Comparison of ENCODE assay signal across 18 mouse cellular contexts in genomic region chr6:146081578-146081977, GRCm38 (mm10).
"Had no signal": no experiment of that assay in that cellular context is flagged by ENCODE, and none has a peak within 500 bp of the region (broad histone marks: within the 10 kb centered on the region; RNA-seq: fewer than 3 reads in every experiment).

No protein-coding gene starts in this region.

- H3K36me3 ChIP-seq: liver, embryonic 13.5 days; liver, embryonic 15.5 days; lung, embryonic 15.5 days; midbrain, embryonic 12.5 days; midbrain, embryonic 15.5 days; neural tube, embryonic 13.5 days; neural tube, embryonic 15.5 days; stomach, embryonic 15.5 days had no signal

- H3K4me3 ChIP-seq: liver, embryonic 13.5 days; liver, embryonic 15.5 days; lung, embryonic 15.5 days; megakaryocyte, embryonic 14.5 days; midbrain, embryonic 12.5 days; midbrain, embryonic 15.5 days; myocyte; neural tube, embryonic 13.5 days; neural tube, embryonic 15.5 days; stomach, embryonic 15.5 days had no signal

- H3K9me3 ChIP-seq: liver, embryonic 13.5 days; liver, embryonic 15.5 days; lung, embryonic 15.5 days; midbrain, embryonic 12.5 days; midbrain, embryonic 15.5 days; neural tube, embryonic 13.5 days; neural tube, embryonic 15.5 days; stomach, embryonic 15.5 days had no signal

- ATAC-seq: liver, postnatal 0 days; midbrain, embryonic 15.5 days had no signal

- H3K27ac ChIP-seq: liver, embryonic 13.5 days; liver, embryonic 15.5 days; lung, embryonic 15.5 days; macrophage; midbrain, embryonic 12.5 days; midbrain, embryonic 15.5 days; neural tube, embryonic 13.5 days; neural tube, embryonic 15.5 days; stomach, embryonic 15.5 days; stomach, postnatal 0 days had no signal

- H3K27me3 ChIP-seq: liver, embryonic 13.5 days; liver, embryonic 15.5 days; lung, embryonic 15.5 days; midbrain, embryonic 12.5 days; midbrain, embryonic 15.5 days; neural tube, embryonic 13.5 days; neural tube, embryonic 15.5 days; stomach, embryonic 15.5 days had no signal

- DNase-seq: liver, embryonic 13.5 days; liver, postnatal 0 days; lung, adult 2 months; lung, postnatal 14 days; lung, postnatal 36 days; retina, postnatal 1 day; right cerebral cortex, adult 18-20 months had no signal

- H3K4me1 ChIP-seq: liver, embryonic 15.5 days had no signal

- H3K4me2 ChIP-seq: liver, embryonic 13.5 days; liver, embryonic 15.5 days; lung, embryonic 15.5 days; midbrain, embryonic 12.5 days; midbrain, embryonic 15.5 days; neural tube, embryonic 13.5 days; neural tube, embryonic 15.5 days; stomach, embryonic 15.5 days had no signal

- H3K9ac ChIP-seq: liver, embryonic 13.5 days; liver, embryonic 15.5 days; liver, postnatal 0 days; lung, embryonic 15.5 days; midbrain, embryonic 12.5 days; midbrain, embryonic 15.5 days; neural tube, embryonic 13.5 days; neural tube, embryonic 15.5 days; stomach, embryonic 15.5 days had no signal
